ENCODE assay signal across 15 mouse cellular contexts in genomic region chr19:4229451-4230076, GRCm38 (mm10). TPM values are rescaled to one million over a fixed set of nuclear protein-coding genes. Genes with fewer than 3 reads are reported as not detected.
DNase-seq lines count a peak whose midpoint lies in the region; TF ChIP-seq lines count a peak whose summit lies in the region.
"Had no signal": no experiment of that assay in that cellular context is flagged by ENCODE, and none has a peak within 500 bp of the region (broad histone marks: within the 10 kb centered on the region; RNA-seq: fewer than 3 reads in every experiment).

No protein-coding gene starts in this region.

- H3K27me3 ChIP-seq in myocyte (ENCODE audit: control insufficient read depth, insufficient read depth, insufficient read length) = no peaks in the 10 kb centered on the region
- H3K27me3 ChIP-seq: embryonic facial prominence, embryonic 15.5 days had no signal

- H3K79me2 ChIP-seq in myocyte (ENCODE audit: control insufficient read depth, insufficient read depth) = peaks cover 8% of the 10 kb centered on the region

- no peak overlapping the region for H3K4me3 ChIP-seq in layer of hippocampus, adult 2 months
- H3K4me3 ChIP-seq in myocyte = peak overlapping the region; percentile 29
- H3K4me3 ChIP-seq: embryonic facial prominence, embryonic 15.5 days; limb, embryonic 12.5 days; lung, embryonic 15.5 days; midbrain, embryonic 13.5 days had no signal

- intact Hi-C loops in heart, postnatal 10 days (cut with DNase I) = loop anchor here (2.0 to 5.0 kb wide), 2 partner anchors 131 to 212 kb away; partner anchors contain the start of gene Pitpnm1

- TF ChIP-seq POLR2A in myocyte (IDR thresholded peaks at IDR 0.05; ENCODE audit: insufficient read length, low read depth) = peak; percentile 83

- no peak for TF ChIP-seq CTCF in layer of hippocampus, adult 2 months (conservative IDR thresholded peaks at IDR 0.05)

- peak overlapping the region; percentile 96 for H3K27ac ChIP-seq in layer of hippocampus, adult 2 months
- H3K27ac ChIP-seq: embryonic facial prominence, embryonic 15.5 days; limb, embryonic 12.5 days; lung, embryonic 15.5 days; midbrain, embryonic 13.5 days had no signal

- peak; percentile 95 for DNase-seq in heart, adult 11 months
- DNase-seq in heart, postnatal 10 days = no peak
- no peak for DNase-seq in layer of hippocampus, adult 2 months (ENCODE audit: low spot score in 2 of 2)
- no peak for DNase-seq in layer of hippocampus, adult 8-10 months (ENCODE audit: low spot score in 2 of 2)
- DNase-seq in R1 (ENCODE audit: low read depth, low spot score) = peak; percentile 51
- DNase-seq in adipocyte (ENCODE audit: low spot score) = no peak
- DNase-seq: cerebellum, adult 18-20 months; layer of hippocampus, adult 9-11 months had no signal

- H3K36me3 ChIP-seq in myocyte (ENCODE audit: control insufficient read depth, insufficient read depth) = no peaks in the 10 kb centered on the region
- H3K36me3 ChIP-seq: embryonic facial prominence, embryonic 15.5 days; limb, embryonic 12.5 days; lung, embryonic 15.5 days; midbrain, embryonic 13.5 days had no signal

- no peak overlapping the region for H3ac ChIP-seq in myocyte (ENCODE audit: control insufficient read depth, insufficient read length)

- peak overlapping the region; percentile 88 for H3K4me2 ChIP-seq in myocyte (ENCODE audit: low read depth)
- H3K4me2 ChIP-seq: embryonic facial prominence, embryonic 15.5 days; limb, embryonic 12.5 days; lung, embryonic 15.5 days; midbrain, embryonic 13.5 days had no signal

TF ChIP-seq in myocyte, 11 proteins besides CTCF, POLR2A, EP300 and RAD21:
- TF ChIP-seq MYOG (IDR thresholded peaks at IDR 0.05; ENCODE audit: control insufficient read depth in 1 of 3, insufficient read depth in 1 of 3, insufficient read length in 2 of 3, low read depth in 2 of 3) (peak in 1 of 3 experiments; percentile 64), CEBPB (IDR thresholded peaks at IDR 0.05; ENCODE audit: insufficient read depth, poor library complexity, severe bottlenecking) (no peak), REST (IDR thresholded peaks at IDR 0.05; ENCODE audit: insufficient read depth, insufficient read length) (no peak), POLR2AphosphoS2 (IDR thresholded peaks at IDR 0.05; ENCODE audit: insufficient read length, low read depth) (peak; percentile 34), TCF12 (IDR thresholded peaks at IDR 0.05; ENCODE audit: insufficient read depth, poor library complexity, severe bottlenecking) (no peak), USF1 (IDR thresholded peaks at IDR 0.05; ENCODE audit: low read depth) (no peak), TCF3 (IDR thresholded peaks at IDR 0.05; ENCODE audit: insufficient read length, low read depth) (no peak), MYOD1 (IDR thresholded peaks at IDR 0.05; ENCODE audit: control insufficient read depth in 1 of 3, insufficient read length in 2 of 3, low read depth in 2 of 3) (peak in 1 of 3 experiments; percentile 55)

RNA-seq across cellular contexts. Expression of gene Pold4, which starts 2.1 kb away (rescaled TPM):
- total RNA-seq in heart, postnatal 10 days (2021) = 10 to 100 TPM; 10.7 to 13.5 TPM
- total RNA-seq in layer of hippocampus, adult 2 months (2021) = 10 to 100 TPM; 16.7 to 18.2 TPM
- total RNA-seq in layer of hippocampus, adult 8-10 months (2022) = 10 to 100 TPM; 13.3 to 25.1 (median 18.5) TPM
- 166 TPM for polyA plus RNA-seq in myocyte (2012; fragmentation: generic; extraction: Trizol)

RNA-seq across cellular contexts. Expression of gene AC109138.7, which starts 15.4 kb away (rescaled TPM):
- not detected for total RNA-seq in heart, postnatal 10 days (2021)
- not detected for total RNA-seq in layer of hippocampus, adult 2 months (2021)
- total RNA-seq in layer of hippocampus, adult 8-10 months (2022) = not detected
- not detected for polyA plus RNA-seq in myocyte (2012; fragmentation: generic; extraction: Trizol)
- polyA plus RNA-seq: activated CD4-positive, CD25-positive, alpha-beta regulatory T cell, adult 4 months; embryonic facial prominence, embryonic 15.5 days; heart, postnatal 0 days; limb, embryonic 12.5 days; lung, embryonic 15.5 days; midbrain, embryonic 13.5 days had no signal

RNA-seq across cellular contexts. Expression of gene Clcf1, which starts 15.5 kb away (rescaled TPM):
- 1 to 10 TPM; 1.6 to 2.5 TPM for total RNA-seq in heart, postnatal 10 days (2021)
- under 1 TPM; 0.61 to 0.76 TPM for total RNA-seq in layer of hippocampus, adult 2 months (2021)
- 1 to 10 TPM in 3 of 4 experiments, under 1 TPM in 1; 0.70 to 3.3 (median 1.9) TPM for total RNA-seq in layer of hippocampus, adult 8-10 months (2022)
- 11.5 TPM for polyA plus RNA-seq in myocyte (2012; fragmentation: generic; extraction: Trizol)

RNA-seq across cellular contexts. Expression of gene Rad9a, which starts 28.1 kb away (rescaled TPM):
- 1 to 10 TPM; 6.0 to 8.6 TPM for total RNA-seq in heart, postnatal 10 days (2021)
- 1 to 10 TPM; 8.1 to 8.7 TPM for total RNA-seq in layer of hippocampus, adult 2 months (2021)
- total RNA-seq in layer of hippocampus, adult 8-10 months (2022) = 10 to 100 TPM in 2 of 4 experiments, 1 to 10 TPM in 2; 8.7 to 11.6 (median 9.7) TPM
- polyA plus RNA-seq in myocyte (2012; fragmentation: generic; extraction: Trizol) = 16.7 TPM

RNA-seq across cellular contexts. Expression of gene Ppp1ca, which starts 37.7 kb away (rescaled TPM):
- 100 to 1,000 TPM; 420 to 454 TPM for total RNA-seq in heart, postnatal 10 days (2021)
- total RNA-seq in layer of hippocampus, adult 2 months (2021) = 100 to 1,000 TPM; 263 to 276 TPM
- 100 to 1,000 TPM; 255 to 271 (median 266) TPM for total RNA-seq in layer of hippocampus, adult 8-10 months (2022)
- polyA plus RNA-seq in myocyte (2012; fragmentation: generic; extraction: Trizol) = 702 TPM

Comparison
In these comparisons a context has a peak if more than half of its experiments do, and no peak if none do; other contexts are left out.
1. DNase-seq: peak in heart, adult 11 months (single experiment) and R1 (single experiment); none in heart, postnatal 10 days (0 of 2), layer of hippocampus, adult 2 months (0 of 2), layer of hippocampus, adult 8-10 months (0 of 2) and adipocyte (single experiment).